Mouse (Mus musculus) MEL (cell line): ENCODE data around the gene Erbb4.

Experiments
- CTCF ChIP-seq, 3 experiments: IDR thresholded peaks in 2 of 3; conservative IDR thresholded peaks in 1 of 3; 2 replicates each; pipeline ENCODE4 v1.5.1; 2011 to 2012; ENCODE audit warnings: low read length in 3 of 3, low read depth in 2 of 3, mild to moderate bottlenecking in 2 of 3, improper control_type of control experiment in 1 of 3, inconsistent platforms in 1 of 3, mixed read lengths in 1 of 3, moderate library complexity in 1 of 3; ENCODE audit not compliant: control insufficient read depth in 1 of 3, insufficient read depth in 1 of 3, poor library complexity in 1 of 3, severe bottlenecking in 1 of 3
- GABPA ChIP-seq: IDR thresholded peaks from 2 replicates; pipeline ENCODE4 v1.6.1; 2012; ENCODE audit warnings: low read depth, mild to moderate bottlenecking, inconsistent platforms, low read length, improper control_type of control experiment, moderate library complexity
- GATA1 ChIP-seq: IDR thresholded peaks from 2 replicates; pipeline ENCODE4 v1.6.1; 2011; ENCODE audit warnings: low read depth, low read length, improper control_type of control experiment
- HCFC1 ChIP-seq: IDR thresholded peaks from 2 replicates; pipeline ENCODE4 v1.6.1; 2012; ENCODE audit warnings: low read depth, mild to moderate bottlenecking, inconsistent platforms, low read length, improper control_type of control experiment, moderate library complexity
- KAT2A ChIP-seq: conservative IDR thresholded peaks from 2 replicates; pipeline ENCODE4 v1.6.1; 2012; ENCODE audit warnings: low read depth, low read length, improper control_type of control experiment, inconsistent platforms
- MAX ChIP-seq: IDR thresholded peaks from 2 replicates; pipeline ENCODE4 v1.6.1; 2011; ENCODE audit warnings: low read length, improper control_type of control experiment
- MXI1 ChIP-seq: IDR thresholded peaks from 2 replicates; pipeline ENCODE4 v1.6.1; 2011; ENCODE audit warnings: mild to moderate bottlenecking, low read depth, low read length, improper control_type of control experiment
- MYB ChIP-seq: IDR thresholded peaks from 2 replicates; pipeline ENCODE4 v1.6.1; 2011; ENCODE audit warnings: mild to moderate bottlenecking, low read depth, low read length, improper control_type of control experiment
- POLR2A ChIP-seq, 2 experiments: IDR thresholded peaks; 2 replicates each; pipeline ENCODE4 v1.6.1; 2011 to 2012; ENCODE audit warnings: low read length in 2 of 2, mild to moderate bottlenecking in 2 of 2, control low read depth in 1 of 2, improper control_type of control experiment in 1 of 2, low read depth in 1 of 2, moderate library complexity in 1 of 2; ENCODE audit not compliant: control insufficient read depth in 1 of 2, insufficient read depth in 1 of 2, poor library complexity in 1 of 2
- TAL1 ChIP-seq: IDR thresholded peaks from 2 replicates; pipeline ENCODE4 v1.6.1; 2012; ENCODE audit warnings: mild to moderate bottlenecking, inconsistent platforms, low read length, moderate library complexity, mixed read lengths
- TCF12 ChIP-seq: IDR thresholded peaks from 2 replicates; pipeline ENCODE4 v1.6.1; 2014; ENCODE audit warnings: low read depth, mild to moderate bottlenecking, inconsistent platforms, low read length, improper control_type of control experiment, moderate library complexity
- UBTF ChIP-seq: IDR thresholded peaks from 2 replicates; pipeline ENCODE4 v1.6.1; 2012; ENCODE audit warnings: low read depth, mild to moderate bottlenecking, inconsistent platforms, low read length, improper control_type of control experiment, moderate library complexity, borderline replicate concordance; ENCODE audit not compliant: insufficient read depth
- ZNF384 ChIP-seq: IDR thresholded peaks from 2 replicates; pipeline ENCODE4 v1.6.1; 2012; ENCODE audit warnings: low read depth, mild to moderate bottlenecking, inconsistent platforms, low read length, improper control_type of control experiment

GRCm38 (mm10) chr1:69105096-69105492, 2.8 kb downstream of the Erbb4 start:
- TF ChIP-seq CTCF (IDR thresholded peaks at IDR 0.05 in 2 of 3, conservative IDR thresholded peaks at IDR 0.05 in 1 of 3; ENCODE audit: control insufficient read depth in 1 of 3, insufficient read depth in 1 of 3, low read depth in 2 of 3, low read length in 3 of 3, poor library complexity in 1 of 3, severe bottlenecking in 1 of 3), result no peak
- no peak for TF ChIP-seq MAX
- TF ChIP-seq GATA1, result no peak
- no peak for TF ChIP-seq UBTF
- no peak for TF ChIP-seq MYB
- TF ChIP-seq KAT2A, result no peak
- no peak for TF ChIP-seq GABPA
- TF ChIP-seq POLR2A (IDR thresholded peaks at IDR 0.05; ENCODE audit: control insufficient read depth in 1 of 2, insufficient read depth in 1 of 2, low read depth in 1 of 2, low read length in 2 of 2, poor library complexity in 1 of 2), result no peak
- TF ChIP-seq MXI1, result no peak
- no peak for TF ChIP-seq HCFC1
- no peak for TF ChIP-seq ZNF384
- TF ChIP-seq TCF12, result no peak
- no peak for TF ChIP-seq TAL1
